Mouse (Mus musculus) heart, embryonic 16.5 days (tissue): ENCODE results near the gene Spcs1. TPM values are rescaled to one million over a fixed set of nuclear protein-coding genes. Genes with fewer than 3 reads are reported as not detected.
A peak's percentile ranks its signal among the peaks of the same experiment; 100 is the strongest.

Source experiments
- ATAC-seq: fragments of 200-750 bp; cut with Nextera tagmentation; replicated peaks from 2 replicates; pipeline ENCODE4 v1.8.0; 2017; ENCODE audit warnings: moderate number of reproducible peaks; ENCODE audit not compliant: insufficient read depth, low FRiP score; ENCODE audit errors: extremely low read depth
- H3K27ac ChIP-seq: fragments of 300-500 bp; sonication (generic); 2 replicates; pipeline ENCODE4 v1.5.1; 2014; ENCODE audit warnings: mild to moderate bottlenecking, low read length, control low read depth, moderate library complexity
- H3K27me3 ChIP-seq: fragments of 300-500 bp; sonication (generic); 2 replicates; pipeline ENCODE4 v1.6.1; 2014; ENCODE audit warnings: low read length, mixed read lengths; ENCODE audit not compliant: control insufficient read depth, insufficient read depth
- H3K36me3 ChIP-seq: fragments of 300-500 bp; sonication (generic); 2 replicates; pipeline ENCODE4 v1.6.1; 2014; ENCODE audit not compliant: control insufficient read depth, insufficient read depth
- H3K4me1 ChIP-seq: fragments of 300-500 bp; sonication (generic); 2 replicates; pipeline ENCODE4 v1.6.1; 2014; ENCODE audit warnings: low read length, mixed read lengths; ENCODE audit not compliant: control insufficient read depth, insufficient read depth
- H3K4me2 ChIP-seq: fragments of 300-500 bp; sonication (generic); 2 replicates; pipeline ENCODE4 v1.6.1; 2014; ENCODE audit warnings: low read depth, mild to moderate bottlenecking, control low read depth, low read length
- H3K4me3 ChIP-seq: fragments of 300-500 bp; sonication (generic); 2 replicates; pipeline ENCODE4 v1.5.1; 2014; ENCODE audit warnings: mild to moderate bottlenecking, control low read depth, low read length
- H3K9ac ChIP-seq: fragments of 300-500 bp; sonication (generic); 2 replicates; pipeline ENCODE4 v1.6.1; 2014; ENCODE audit warnings: low read length, control low read depth
- H3K9me3 ChIP-seq: fragments of 300-500 bp; sonication (generic); replicated peaks from 2 replicates; pipeline ENCODE4 v1.6.1; 2016; ENCODE audit warnings: low read length; ENCODE audit not compliant: control insufficient read depth
- WGBS: fragments of 180-500 bp; shearing (Covaris S2); extraction: QIAGEN DNeasy Blood & Tissue Kit; methylation state at CpG from one replicate; pipeline ENCODE4 v1.1.7; 2014; 5-methylcytosine and 5-hydroxymethylcytosine counted together
- polyA plus RNA-seq: library from polyadenylated mRNA; unstranded; fragments of >200 nt; fragmentation: Nextera tagmentation; extraction: Ambion mirVana; gene quantifications from 2 replicates; pipeline ENCODE4 v1.2.1, GENCODE M21; 2015

Gene Spcs1
- polyA plus RNA-seq, 1 experiment from 2014 or later: 337 TPM

GRCm38 (mm10) chr14:30974204-30974603, 27.3 kb downstream of the Spcs1 start:
- Histone ChIP-seq H3K9me3 (no peaks in the 10 kb centered on the region), H3K27me3 (no peaks in the 10 kb centered on the region), H3K4me1 (no peaks in the 10 kb centered on the region), H3K4me3 (no peak overlapping the region), H3K36me3 (peaks cover 4% of the 10 kb centered on the region; the same call in 1 of the 2 replicates), H3K4me2 (no peak overlapping the region), H3K27ac (no peak overlapping the region), H3K9ac (no peak overlapping the region)
- WGBS: 48% methylated on average over 6 of the region's 6 CpGs
- peak; percentile 49; the same call in 1 of the 2 replicates for ATAC-seq

DNA sequence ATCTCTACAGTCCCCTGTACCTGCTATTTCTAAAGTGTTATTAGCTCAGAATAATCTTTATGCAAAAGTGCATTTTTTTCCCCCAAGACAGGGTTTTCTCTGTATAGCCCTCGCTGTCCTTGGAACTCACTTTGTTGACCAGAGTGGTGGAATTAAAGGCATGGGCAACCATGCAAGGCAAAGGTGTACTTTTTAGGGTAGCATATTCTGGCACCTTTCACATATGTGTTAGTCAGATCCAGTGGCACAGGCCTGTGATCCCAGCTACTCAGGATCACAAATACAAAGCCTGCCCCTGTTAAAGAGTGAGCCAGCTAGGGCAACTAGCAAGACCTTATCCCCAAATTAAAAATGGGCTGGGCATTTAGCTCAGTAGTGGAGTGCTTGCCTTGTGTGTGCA, 41.1 kb downstream of the Spcs1 start:
- H3K36me3 ChIP-seq: no peaks in the 10 kb centered on the region
- H3K9me3 ChIP-seq: no peaks in the 10 kb centered on the region
- H3K27ac ChIP-seq: no peak overlapping the region
- H3K9ac ChIP-seq: no peak overlapping the region
- no peak overlapping the region for H3K4me2 ChIP-seq
- H3K27me3 ChIP-seq: no peaks in the 10 kb centered on the region
- 85% methylated on average over 1 of the region's 1 CpGs for WGBS
- no peak overlapping the region for H3K4me3 ChIP-seq
- no peaks in the 10 kb centered on the region for H3K4me1 ChIP-seq
- no peak for ATAC-seq

GRCm38 (mm10) chr14:30959031-30959430, 42.4 kb downstream of the Spcs1 start:
- H3K9me3 ChIP-seq: no peaks in the 10 kb centered on the region
- no peak overlapping the region for H3K27ac ChIP-seq
- H3K4me2 ChIP-seq: no peak overlapping the region
- no peaks in the 10 kb centered on the region for H3K4me1 ChIP-seq
- H3K4me3 ChIP-seq: no peak overlapping the region
- H3K27me3 ChIP-seq: no peaks in the 10 kb centered on the region
- no peaks in the 10 kb centered on the region for H3K36me3 ChIP-seq
- no peak overlapping the region for H3K9ac ChIP-seq
- no peak for ATAC-seq
- WGBS: 89% methylated on average over 4 of the region's 4 CpGs

- Histone ChIP-seq H3K27me3 (no peaks in the 10 kb centered on the region), H3K36me3 (no peaks in the 10 kb centered on the region), H3K4me2 (no peak overlapping the region), H3K9me3 (no peaks in the 10 kb centered on the region), H3K27ac (no peak overlapping the region), H3K4me1 (no peaks in the 10 kb centered on the region), H3K4me3 (no peak overlapping the region), H3K9ac (no peak overlapping the region)
- no peak for ATAC-seq
- 60% methylated on average over 2 of the region's 2 CpGs for WGBS
Measured at GRCm38 (mm10) chr14:30958517-30958916, 43.0 kb downstream of the Spcs1 start.

DNA sequence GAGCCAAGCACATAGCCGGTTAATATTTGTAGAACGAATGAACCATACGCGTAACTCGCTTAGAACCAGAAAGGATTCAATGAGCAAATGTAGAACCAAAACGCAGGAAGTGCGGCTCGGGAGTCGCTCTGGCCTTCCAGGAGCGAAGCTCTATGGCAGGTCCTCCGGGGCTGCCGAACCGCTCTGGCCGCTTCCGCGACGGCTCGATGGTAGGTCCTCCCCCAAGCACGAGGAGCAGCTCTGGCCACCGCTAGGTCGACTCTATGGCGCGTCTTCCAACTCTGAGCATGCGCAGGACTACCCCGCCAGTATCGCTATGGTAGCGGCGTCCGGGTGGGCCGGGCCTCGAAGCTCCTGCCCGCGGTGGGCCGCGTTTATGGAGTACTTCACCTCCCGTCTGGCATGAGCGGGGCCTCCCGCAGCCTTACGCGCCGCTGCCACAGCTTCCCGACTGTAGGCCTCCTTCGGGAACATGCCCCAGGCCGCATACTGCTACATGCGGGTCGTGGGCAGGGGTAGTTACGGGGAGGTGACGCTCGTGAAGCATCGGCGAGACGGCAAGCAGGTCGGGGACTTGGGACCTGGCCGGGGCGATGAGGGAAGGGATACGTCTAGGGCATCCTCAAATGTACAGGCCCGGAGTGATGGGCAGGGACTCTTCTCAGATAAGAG, 50.2 kb downstream of the Spcs1 start, which contains the start of gene Nek4:
Nek4 (plus strand) TSS at position 224 of the 672 bp plus-strand sequence.
- Histone ChIP-seq H3K4me3 (peak within 1 kb of the TSS; percentile 91), H3K4me2 (peak within 1 kb of the TSS; percentile 89), H3K27me3 (no peaks in the 10 kb centered on the region), H3K9ac (peak within 1 kb of the TSS; percentile 90), H3K36me3 (no peaks in the 10 kb centered on the region), H3K4me1 (peaks cover 8% of the 10 kb centered on the region), H3K27ac (peak within 1 kb of the TSS; percentile 54), H3K9me3 (no peaks in the 10 kb centered on the region)
- ATAC-seq: peak; percentile 99
- 0% methylated on average over 57 of the region's 57 CpGs for WGBS

- ATAC-seq: no peak
- Histone ChIP-seq H3K36me3 (no peaks in the 10 kb centered on the region), H3K9ac (no peak overlapping the region), H3K27me3 (no peaks in the 10 kb centered on the region), H3K4me1 (peaks cover 8% of the 10 kb centered on the region), H3K27ac (no peak overlapping the region), H3K4me2 (no peak overlapping the region), H3K9me3 (no peaks in the 10 kb centered on the region), H3K4me3 (no peak overlapping the region)
- WGBS: 95% methylated on average over 10 of the region's 10 CpGs
Measured at GRCm38 (mm10) chr14:30949986-30950385, 51.5 kb downstream of the Spcs1 start.

Other genes starting within 250 kb of the Spcs1 start
- 13.2 and 15.0 TPM in 2 replicates for gene Tmem110, start 176.1 kb downstream of the Spcs1 start, polyA plus RNA-seq
- gene Mustn1, start 122.5 kb downstream of the Spcs1 start, polyA plus RNA-seq: 4.6 and 5.6 TPM in 2 replicates
- 0.38 and 0.41 TPM in 2 replicates for gene Itih4, start 115.2 kb downstream of the Spcs1 start, polyA plus RNA-seq
- gene Itih3, start 77.9 kb downstream of the Spcs1 start, polyA plus RNA-seq: 1.1 and 1.5 TPM in 2 replicates
- 0.05 and 0.10 TPM in 2 replicates for gene Itih1, start 58.4 kb downstream of the Spcs1 start, polyA plus RNA-seq
- gene Nek4, start 50.3 kb downstream of the Spcs1 start, polyA plus RNA-seq: 5.6 and 7.2 TPM in 2 replicates
- 43.7 and 45.2 TPM in 2 replicates for gene Glt8d1, start 272 bp downstream of the Spcs1 start, polyA plus RNA-seq
- 97.9 and 98.3 TPM in 2 replicates for gene Pbrm1, start 17.5 kb upstream of the Spcs1 start, polyA plus RNA-seq
- 53.1 and 63.0 TPM in 2 replicates for gene Gnl3, start 17.5 kb upstream of the Spcs1 start, polyA plus RNA-seq
- gene Smim4, start 127.3 kb upstream of the Spcs1 start, polyA plus RNA-seq: 90.4 and 95.8 TPM in 2 replicates
- gene Nt5dc2, start 129.4 kb upstream of the Spcs1 start, polyA plus RNA-seq: 288 and 319 TPM in 2 replicates
- 36.6 and 43.8 TPM in 2 replicates for gene Stab1, start 167.0 kb upstream of the Spcs1 start, polyA plus RNA-seq
- gene Tnnc1, start 206.6 kb upstream of the Spcs1 start, polyA plus RNA-seq: 4,861 and 5,105 TPM in 2 replicates
- 331 and 376 TPM in 2 replicates for gene Nisch, start 215.3 kb upstream of the Spcs1 start, polyA plus RNA-seq
- gene Sema3g, start 216.2 kb upstream of the Spcs1 start, polyA plus RNA-seq: 0.97 TPM in 2 replicates
- gene Phf7, start 249.6 kb upstream of the Spcs1 start, polyA plus RNA-seq: 9.5 TPM in 2 replicates
- 54.5 and 56.4 TPM in 2 replicates for gene Bap1, start 249.8 kb upstream of the Spcs1 start, polyA plus RNA-seq